Mouse (Mus musculus): ENCODE data around the gene Kif9.

DNA sequence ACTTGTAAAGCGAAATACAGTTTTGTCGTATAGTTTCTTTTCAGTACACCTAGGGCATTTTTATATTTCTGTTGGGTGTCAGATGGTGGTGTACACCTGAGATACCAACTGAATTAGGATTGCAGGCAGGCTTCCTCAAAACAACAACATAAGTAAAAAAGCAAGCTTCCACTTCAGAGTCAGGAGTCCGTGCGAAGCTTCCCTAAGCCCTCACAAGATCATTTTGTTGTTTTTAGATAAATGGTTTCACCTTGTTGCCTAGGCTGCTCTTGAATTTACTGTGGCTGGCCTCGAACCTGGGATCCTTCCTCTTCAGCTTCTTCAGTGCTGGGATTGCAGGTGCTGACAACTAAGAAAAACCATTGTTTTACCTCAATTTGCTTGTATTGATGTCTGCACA is 56.9 kb downstream of the Kif9 start:
- TF ChIP-seq CTCF (IDR thresholded peaks at IDR 0.05; ENCODE audit: control insufficient read depth, insufficient read depth, low read length) (no peak), POLR2A (IDR thresholded peaks at IDR 0.05; ENCODE audit: borderline replicate concordance, control insufficient read depth, low read depth, low read length) (no peak)

All from bone marrow, adult 2 months (tissue).